Mouse (Mus musculus) frontal cortex, adult (tissue): Measurements from ENCODE around the gene Jak2.

Experiments used
- ATAC-seq: cut with Nextera tagmentation; 2 replicates; pipeline ENCODE4 v1.9.2; 2017; ENCODE audit warnings: mild to moderate bottlenecking, moderate library complexity, mixed read lengths; ENCODE audit not compliant: low TSS enrichment

Gene Jak2

DNA sequence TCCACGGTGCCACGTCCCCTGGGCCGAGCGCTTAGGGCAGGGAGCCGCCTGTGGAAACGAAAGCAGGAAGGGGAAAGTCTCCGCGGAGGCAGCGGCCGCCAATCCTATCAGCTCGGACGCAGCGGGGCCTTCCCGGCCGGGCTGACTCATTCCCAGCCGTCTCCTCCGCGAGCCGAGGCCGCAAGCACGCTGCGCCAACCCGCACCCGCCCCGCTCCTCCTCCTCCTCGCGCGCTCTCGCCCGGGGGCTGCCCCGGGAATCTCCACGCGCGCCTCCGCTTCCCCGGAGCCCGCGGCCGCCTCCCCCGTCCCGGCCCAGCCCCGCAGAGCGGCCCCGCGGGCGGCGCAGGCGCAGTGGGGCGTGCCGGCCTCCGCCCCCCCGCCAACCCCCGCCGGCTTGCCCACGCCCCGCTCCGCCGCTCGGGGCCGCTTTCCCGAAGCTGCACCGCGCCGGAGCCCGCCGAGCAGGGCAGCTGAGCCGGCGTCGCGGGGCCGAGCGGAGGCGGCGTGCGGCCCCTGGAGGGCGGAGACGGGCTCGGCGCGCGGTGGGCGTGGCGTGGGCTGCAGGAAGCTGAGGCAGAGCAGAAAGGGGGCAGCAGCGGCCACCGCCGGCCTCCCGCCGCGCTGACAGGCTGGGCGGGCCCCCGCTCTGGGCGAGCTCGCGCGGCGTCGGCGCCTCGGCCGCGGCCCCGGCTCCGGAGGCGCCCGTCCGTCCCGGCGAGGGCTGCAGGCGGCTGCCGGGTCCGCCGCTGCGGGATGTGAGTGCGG lies at the start of gene Jak2:
Gene Jak2 (plus strand): TSS at position 638 of the 767 bp plus-strand sequence.
- ATAC-seq = peak; percentile 58

DNA sequence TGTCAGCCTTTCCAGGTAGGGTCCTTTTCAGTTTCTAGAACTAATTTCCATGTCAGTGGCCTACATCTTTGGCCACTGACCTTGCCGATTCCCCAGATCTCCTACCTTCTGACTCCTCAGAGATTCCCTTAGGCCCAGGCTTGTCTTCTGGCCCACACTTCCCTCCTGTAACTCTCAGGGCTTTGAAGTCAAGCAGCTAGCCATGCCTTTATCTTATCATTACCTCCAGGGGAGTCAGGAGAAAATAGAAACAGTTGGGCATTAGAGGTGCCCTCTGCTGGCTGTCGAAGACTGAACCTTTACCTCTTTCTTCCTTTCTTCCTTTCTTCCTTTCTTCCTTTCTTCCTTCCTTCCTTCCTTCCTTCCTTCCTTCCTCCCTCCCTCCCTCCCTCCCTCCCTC lies 48.3 kb upstream of the Jak2 start:
- ATAC-seq = no peak

DNA sequence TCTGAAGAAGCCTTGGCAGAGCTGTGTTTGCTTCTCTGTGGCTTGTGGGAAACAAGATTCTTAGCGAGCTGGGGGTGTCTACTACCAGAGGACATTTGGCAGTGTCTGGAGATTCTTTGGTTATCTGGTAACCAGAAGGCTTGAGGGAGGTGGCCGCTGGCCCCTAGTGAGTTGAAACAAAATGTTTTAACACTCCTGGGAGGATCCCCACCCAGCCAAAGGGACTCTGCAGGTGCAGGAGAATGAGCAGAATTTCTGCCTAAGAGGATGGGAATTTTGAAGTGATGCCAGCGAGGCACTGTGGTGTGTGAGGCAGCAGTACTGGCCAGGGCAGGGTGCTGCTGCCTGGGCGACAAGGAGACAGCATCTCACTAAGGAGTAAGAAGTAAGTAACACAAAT lies 47.0 kb upstream of the Jak2 start:
- ATAC-seq = no peak

DNA sequence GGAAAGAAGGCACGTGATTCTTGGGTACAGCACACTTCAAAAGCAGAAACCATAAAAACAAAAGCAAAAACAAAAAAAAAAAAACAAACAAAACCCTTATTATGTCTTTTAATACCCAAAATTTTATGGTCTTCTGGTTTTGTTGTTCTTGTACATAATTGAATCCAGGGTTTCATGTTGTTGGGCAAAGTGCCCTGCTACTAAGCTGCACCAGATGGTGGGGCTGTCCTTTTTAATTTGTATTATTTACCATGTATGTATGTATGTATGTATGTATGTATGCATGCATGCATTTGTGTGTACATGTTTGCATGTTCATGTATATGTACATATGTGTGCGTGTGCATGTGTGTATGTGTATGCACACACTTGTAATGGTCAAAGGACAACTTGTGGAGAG lies 46.4 kb upstream of the Jak2 start:
- ATAC-seq = no peak

DNA sequence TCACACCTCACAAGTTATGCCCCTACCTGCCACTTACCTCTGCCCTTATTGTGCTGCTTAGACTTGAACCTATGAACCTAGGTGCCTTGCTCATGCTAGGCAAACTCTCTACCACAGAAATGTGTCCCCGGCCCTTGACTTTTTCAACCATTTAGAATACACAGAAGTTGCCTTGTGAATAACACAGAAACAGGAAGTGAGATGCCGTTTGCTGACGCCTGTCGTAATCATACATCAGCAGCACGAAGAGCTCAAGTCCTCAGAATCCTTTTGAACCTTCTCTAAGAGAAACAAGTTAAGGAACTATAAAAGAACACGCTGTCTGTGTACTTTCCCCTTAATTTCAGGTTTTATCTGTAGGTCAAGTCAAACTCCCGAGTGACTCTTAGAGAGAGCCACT lies 41.7 kb upstream of the Jak2 start:
- no peak for ATAC-seq

DNA sequence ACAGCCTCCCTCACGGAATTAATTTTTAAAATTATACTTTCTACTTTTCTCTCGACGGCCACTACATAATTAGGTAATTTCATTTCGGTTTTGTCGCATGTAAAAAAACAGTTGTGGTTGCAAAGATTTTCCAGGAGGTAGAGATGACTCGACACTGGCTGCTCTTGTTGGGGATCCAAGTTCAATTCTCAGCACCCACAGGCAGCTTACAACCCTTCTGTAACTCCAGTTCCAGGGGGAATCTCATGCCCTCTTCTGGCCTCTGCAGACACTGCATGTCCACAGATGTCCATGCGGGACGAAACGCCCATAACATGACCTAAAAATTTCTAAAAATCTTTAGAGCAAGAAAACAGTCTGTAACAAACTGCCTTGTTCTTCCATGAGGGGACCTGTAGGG lies 41.3 kb upstream of the Jak2 start:
- ATAC-seq = no peak

DNA sequence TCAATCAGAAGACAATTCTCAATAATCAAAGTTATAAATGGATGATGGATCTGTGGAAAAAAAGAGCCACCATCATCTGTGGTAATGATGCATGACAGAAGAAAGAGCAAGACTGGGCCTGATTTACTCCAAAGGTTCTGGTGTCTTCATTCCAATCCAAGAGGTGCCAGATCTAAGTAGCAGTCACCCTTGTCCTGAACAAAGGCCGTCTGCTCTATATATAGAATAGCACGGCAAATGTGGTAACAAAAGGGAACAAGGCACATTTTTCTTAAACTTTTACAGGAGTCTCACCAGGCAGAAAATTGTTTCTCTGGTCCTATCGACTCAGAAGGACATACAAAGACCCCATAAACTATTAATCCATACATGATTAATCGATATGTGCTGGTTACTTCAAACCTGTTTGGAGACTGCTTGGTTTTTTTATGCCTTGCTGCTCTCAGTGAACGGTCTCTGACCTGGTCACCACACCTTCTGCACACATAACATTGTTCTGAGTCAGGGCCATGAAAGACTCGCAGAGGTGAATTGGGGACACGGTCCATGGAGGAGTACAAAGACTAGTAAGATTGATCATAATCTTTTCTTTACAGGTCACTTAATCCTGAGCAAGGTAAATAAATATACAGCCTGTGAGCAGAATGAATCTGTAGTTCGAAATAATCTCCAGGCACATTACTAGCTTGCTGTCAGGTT lies 35.7 kb upstream of the Jak2 start:
- no peak for ATAC-seq

DNA sequence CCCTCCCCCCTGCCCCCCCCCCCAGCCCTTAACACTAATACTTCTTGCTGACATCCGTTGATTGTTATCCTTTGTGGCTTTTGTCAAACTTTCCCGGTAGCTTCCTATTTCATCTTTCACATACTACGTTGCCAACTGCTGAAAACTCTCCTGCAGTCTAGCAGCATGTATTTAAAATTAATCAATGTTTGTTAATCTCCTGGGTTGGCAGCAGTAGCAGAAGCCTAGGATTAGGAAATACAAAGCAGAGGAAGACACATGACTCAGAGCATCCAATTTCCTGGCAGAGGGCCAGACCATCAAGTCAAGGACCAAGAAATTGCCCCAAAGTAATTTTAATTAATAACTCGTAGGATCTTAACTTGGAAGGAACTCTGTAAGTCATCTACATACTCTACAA lies 29.8 kb upstream of the Jak2 start:
- ATAC-seq = no peak

DNA sequence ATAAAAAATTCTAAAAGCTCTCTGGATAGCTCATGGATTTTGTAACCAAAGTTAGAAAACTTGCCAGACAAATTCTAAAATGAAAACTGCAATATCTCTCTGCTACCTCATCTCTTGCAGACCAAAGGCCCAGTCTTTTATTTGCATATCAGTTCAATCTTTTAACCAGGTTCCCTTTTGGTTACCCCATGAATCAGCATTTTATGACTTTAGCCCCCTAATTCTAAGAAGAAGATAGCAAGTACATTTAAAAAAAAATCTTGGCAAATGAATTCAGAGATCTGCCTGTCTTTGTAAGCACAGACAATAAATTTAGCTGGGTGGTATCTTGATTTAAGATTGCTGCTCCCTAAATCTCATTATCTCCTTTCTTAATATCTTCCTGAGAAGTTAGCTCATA lies 26.7 kb upstream of the Jak2 start:
- ATAC-seq = no peak

DNA sequence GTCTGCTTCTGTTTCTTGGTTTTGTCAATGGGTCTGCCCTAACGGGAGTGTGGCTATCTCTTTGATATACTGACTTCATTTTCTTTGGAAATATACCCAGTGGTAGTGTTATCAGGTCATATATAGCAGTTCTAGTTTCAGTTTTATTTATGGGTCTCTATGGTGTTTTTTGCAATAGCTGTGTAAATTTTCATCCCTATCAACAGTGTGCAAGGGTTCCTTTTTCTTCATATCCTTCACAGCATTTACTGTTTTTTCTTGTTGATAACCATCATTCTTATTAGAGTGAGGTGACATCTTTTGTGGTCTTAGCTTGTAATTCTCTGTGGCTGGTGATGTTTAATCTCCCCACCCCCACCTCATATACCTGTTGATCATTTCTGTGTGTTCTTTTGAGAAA lies 24.6 kb upstream of the Jak2 start:
- ATAC-seq = no peak

DNA sequence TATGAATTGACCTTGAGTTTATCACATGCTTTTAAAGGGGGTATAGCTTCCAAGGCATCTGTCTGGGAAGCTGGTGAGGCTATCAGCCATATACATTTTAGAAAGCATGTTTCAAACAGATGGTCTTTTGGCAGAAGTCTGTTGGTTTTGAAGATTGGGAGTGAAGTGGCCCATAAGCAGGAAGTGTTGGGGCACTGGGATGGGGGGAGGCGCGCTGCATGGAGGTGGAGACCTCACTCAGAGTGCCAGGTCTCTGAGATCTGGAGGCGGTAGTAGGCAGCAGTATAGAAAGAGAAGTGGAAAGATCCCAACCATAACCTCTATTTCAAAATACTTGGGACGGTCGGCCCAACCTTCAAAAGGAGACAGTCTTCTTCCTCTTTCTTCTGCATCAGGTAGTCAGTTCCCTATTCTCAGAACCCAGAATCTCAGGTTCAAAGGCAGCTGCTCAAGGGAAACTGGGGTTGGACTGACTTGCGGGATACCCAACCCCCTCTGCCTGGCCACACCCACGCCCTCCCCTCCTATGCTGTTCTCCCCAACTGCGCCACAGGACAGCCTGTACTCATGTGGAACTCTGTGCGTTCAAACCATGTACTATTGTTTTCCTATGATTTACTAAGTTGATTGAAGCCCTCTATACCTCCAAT lies 23.6 kb upstream of the Jak2 start:
- no peak for ATAC-seq

DNA sequence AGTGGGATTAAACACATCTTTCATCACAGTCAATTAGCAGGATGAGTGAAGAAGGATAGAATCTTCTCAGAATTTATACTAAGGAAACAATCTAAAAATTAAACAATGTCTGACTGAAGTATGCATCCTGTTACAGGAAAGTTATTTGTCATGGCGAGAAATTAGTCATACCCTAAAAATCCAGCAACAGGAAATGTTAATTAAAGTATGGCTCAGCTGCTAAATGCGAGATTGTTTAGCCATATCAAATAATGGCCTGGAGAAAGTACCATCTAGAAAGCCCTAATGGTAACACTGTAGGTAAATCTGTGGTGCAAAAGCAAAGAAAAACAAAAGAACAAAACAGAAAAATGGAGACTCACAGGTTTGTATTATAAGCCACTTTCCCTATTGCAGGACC lies 22.6 kb upstream of the Jak2 start:
- ATAC-seq = no peak

DNA sequence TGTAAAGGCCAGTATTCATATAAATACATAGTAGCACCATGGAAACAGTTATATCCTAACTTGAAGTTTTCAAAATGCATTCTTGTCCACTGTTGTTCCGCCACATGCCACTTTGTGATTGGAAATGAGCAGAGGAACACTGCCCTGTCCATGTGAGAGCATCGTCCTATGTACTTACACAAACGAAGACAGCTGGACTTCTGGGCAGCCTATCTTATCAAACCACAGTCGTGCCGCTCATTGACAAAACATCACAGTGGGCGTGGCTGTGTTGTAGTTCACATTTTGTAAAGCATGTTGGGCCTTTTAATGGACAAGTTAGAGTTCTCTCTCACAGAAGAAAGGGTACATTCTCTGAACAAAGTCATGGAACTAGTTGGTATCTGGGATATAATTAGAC lies 18.9 kb upstream of the Jak2 start:
- ATAC-seq = no peak

DNA sequence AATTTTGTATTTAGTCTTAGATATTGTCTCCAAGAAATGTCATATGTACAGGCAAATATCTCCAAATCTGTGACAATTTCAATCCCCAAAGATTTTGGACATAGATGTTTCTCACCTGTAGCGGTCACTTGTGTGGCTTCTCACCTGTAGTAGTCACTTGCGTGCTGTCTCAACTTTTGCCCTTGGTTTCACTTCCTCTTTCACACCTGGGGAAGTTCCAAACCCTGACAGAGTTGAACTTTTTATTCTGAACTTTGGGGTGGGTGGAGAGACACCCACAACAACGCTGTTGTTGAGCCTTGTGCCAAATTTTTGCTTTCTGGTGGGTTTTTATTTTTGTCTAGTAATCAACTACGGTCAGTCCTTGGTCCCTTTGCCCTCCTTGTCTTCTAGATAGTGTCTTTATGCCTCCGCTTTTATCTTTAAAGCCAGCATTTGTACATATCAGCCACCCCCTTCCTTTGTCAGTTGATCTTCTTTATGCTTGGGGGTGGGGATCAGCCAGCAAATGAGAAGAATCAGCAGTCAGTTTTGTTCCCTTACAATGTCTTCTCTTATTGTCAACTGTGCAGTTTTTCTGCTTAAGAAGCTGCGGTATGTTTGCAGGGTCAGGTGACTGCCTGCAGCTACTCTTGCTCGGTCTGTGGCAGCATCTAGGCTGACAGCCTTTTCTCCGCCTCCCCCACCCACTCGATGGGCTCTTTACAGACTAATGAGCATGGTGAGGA lies 14.8 kb upstream of the Jak2 start:
- ATAC-seq = no peak

DNA sequence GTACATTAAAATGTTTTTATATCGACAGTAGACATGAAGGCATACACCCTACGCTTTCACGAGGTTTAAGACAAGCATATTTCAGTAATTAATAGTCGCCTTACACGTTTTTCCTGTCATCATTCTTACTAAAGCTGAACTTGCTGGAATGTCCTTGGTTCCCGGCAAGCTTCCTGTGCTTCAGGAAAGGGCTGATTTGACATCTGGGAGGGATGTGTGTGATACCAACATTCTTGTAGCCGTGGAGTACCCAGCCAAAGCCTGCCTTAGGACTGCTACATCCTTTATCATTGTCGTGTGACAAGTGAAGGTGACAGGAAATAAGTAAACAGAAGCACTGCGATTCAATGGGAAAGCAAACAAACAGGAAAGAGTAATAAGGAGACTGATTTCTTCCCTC lies 13.5 kb upstream of the Jak2 start:
- ATAC-seq = no peak

DNA sequence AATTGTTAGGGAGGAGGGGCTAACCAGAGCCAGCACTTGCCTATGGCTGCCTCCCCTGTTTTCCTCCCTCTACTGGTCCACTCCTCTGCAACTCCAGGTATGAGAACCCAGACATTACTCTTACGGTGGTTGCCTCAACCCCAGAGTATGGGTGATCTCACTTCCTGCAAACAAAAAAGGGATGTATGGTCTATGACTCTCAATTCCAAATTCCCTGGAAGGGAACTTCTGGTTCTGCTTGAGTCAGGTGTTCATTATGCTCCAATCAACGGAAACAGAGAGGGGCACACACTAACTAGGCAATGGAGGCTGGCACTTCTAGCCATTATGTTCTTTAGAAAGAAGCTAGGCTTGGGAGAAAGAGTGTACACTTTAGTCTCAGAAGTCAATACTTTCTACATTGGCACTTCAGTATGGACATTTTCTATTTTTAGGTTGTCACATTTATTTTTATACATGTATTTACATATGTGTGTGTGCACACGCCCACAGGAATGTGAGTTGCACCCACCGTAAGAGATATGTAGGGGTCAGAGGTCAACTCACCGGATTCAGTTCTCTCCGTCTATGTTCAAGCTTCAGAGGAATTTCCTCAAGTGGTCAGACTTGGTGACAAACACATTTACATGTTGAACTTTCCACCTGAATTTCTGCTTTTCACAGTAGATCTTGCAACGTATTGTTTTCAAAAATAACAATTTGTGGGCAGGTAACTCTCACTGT lies 12.0 kb upstream of the Jak2 start:
- ATAC-seq = no peak

DNA sequence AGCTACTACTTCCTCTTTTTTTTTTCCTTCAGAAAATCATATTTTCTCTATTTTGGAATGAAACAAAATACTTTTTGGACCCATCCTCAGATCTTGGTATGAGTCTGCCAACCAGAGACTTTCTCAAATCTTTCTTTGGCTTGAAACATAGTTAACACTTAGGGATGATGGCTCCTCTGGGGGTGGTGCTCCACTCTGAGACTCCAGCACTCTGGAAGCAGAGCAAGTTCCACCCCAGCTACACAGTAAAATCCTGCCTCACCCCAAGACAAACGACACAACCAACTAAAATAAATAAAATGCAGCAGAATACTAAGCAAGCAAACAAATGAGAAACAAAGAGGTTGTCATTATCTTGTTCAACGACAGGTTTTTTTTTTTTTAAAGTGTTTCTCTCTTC lies 11.0 kb upstream of the Jak2 start:
- ATAC-seq = 0 out of 2 replicates have a peak, but pooled peaks have one; percentile 52

DNA sequence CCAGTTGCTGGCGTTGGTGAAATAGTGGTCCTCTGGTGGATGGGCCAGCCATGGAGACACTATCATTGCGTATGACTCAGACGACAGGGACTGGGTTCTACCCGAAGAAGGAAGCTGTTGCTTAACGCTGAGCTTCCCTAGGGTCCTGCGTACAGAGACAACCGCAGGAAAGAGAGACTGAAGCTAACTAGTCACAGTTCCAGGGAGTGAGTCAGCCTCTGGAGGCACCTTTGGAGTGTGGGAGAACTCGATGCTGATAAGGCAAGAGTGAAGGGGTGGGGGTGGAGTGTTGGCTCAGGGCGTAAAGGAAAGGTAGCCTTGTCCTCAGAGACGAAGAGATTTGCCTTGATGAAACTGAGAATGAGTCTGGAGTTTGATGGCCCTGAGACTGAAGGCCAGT lies 10.0 kb upstream of the Jak2 start:
- 0 out of 2 replicates have a peak, but pooled peaks have one; percentile 52 for ATAC-seq

DNA sequence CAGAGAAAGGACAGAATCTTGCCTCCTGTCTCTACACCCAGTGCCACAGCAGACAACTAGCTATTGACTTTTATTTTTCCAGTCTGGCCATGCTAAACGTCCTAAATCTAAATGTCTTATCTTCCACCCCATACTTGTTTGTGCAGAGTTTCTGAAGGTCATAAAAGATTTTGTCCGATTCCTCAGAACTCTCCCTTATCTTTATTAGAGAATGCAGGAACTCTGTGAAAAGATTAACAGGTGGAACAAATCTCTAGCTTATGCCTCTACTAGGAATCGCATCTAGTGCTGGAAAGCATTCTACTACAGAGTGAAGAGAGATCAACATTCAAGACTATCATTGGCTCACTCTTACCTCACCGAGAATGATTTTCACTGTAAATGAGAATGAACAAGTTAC lies 1.7 kb upstream of the Jak2 start:
- ATAC-seq = no peak

DNA sequence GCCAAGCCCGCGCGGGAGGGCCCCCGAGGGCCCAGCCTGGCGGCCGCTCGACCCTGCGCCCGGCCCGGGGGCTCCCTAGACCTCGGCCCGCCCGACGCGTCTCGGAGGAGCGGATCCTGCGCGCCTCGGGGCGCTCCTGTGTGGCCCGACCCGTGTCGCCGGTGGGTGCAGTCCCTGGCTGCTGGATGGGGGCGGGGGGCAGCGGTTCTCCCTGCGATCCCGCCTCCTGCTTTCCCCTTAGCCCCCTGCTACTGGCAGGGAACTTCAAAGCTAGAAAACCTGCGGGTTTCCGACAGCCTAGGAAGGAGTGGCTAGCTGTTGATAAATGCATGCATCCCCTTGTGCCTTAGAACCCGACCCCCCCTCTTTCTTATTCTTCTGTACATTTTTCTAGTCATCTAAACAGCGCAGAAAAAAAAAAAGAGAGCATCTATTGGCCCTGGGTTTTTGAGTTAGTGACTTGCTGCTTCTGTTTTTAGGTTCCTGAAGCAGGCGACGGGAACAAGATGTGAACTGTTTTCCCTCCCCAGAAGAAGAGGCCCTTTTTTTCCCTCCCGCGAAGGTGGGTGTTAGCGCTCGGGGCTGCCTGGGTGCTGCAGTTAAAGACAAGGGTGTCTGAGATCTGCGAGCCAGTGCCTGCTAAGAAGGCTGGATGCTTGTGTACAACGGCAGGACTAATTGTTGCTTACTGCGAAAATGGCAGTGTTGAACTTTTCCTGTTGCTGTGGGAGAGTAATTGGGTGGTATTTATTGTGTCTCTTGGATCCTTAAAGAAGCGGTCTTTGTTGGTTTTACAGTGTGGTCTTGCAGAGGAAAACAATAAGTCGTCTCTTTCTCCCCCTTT lies 552 bp downstream of the Jak2 start:
- peak; percentile 13 for ATAC-seq
